Mouse (Mus musculus): Measurements from ENCODE around the gene Myh14.

- no peak for TF ChIP-seq EP300 (optimal IDR thresholded peaks at IDR 0.05)
- no peak for TF ChIP-seq CTCF (IDR thresholded peaks at IDR 0.05; ENCODE audit: low read depth)
Observed at GRCm38 (mm10) chr7:44689331-44689730, 18.7 kb upstream of the Myh14 start.
